26 mouse cellular contexts compared by ENCODE assay signal in the genomic region with DNA sequence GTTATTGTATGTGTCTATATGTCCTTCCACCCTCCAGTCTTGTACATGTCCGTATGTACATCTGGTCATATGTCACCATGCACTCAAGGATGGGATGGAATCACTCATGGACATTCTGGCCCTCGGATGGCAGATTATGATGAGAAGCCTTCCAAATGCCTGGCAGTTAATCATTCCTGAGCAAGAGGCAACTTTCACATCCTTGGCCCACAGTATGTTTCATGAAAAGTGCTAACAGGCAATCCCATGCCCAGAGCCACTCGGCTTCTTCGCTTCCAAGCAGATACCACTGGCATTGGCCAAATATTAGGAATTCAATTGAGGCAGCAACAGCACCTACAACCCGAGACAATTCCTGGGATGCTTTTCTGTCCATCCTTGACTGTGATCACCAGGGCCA. TPM values are rescaled to one million over a fixed set of nuclear protein-coding genes. Genes with fewer than 3 reads are reported as not detected.
"Had no signal": no experiment of that assay in that cellular context is flagged by ENCODE, and none has a peak within 500 bp of the region (broad histone marks: within the 10 kb centered on the region; RNA-seq: fewer than 3 reads in every experiment).

No protein-coding gene starts in this region.

- H3K9me3 ChIP-seq: neural tube, embryonic 12.5 days; neural tube, embryonic 13.5 days; neural tube, embryonic 15.5 days; stomach, embryonic 15.5 days had no signal

- H3K4me1 ChIP-seq: neural tube, embryonic 12.5 days; neural tube, embryonic 13.5 days; neural tube, embryonic 15.5 days; stomach, embryonic 15.5 days had no signal

- H3K4me2 ChIP-seq: neural tube, embryonic 12.5 days; neural tube, embryonic 13.5 days; neural tube, embryonic 15.5 days; stomach, embryonic 15.5 days had no signal

- H3K4me3 ChIP-seq: neural tube, embryonic 12.5 days; neural tube, embryonic 13.5 days; neural tube, embryonic 15.5 days; stomach, embryonic 15.5 days had no signal

- DNase-seq: retina, postnatal 1 day; right cerebral cortex, adult 18-20 months; right cerebral cortex, postnatal 14 days; right cerebral cortex, postnatal 25 days; right cerebral cortex, postnatal 4 days; spleen, adult 18-20 months; thymus, adult 18-20 months; thymus, adult 2 months; thymus, postnatal 14 days; thymus, postnatal 25 days; thymus, postnatal 36 days; thymus, postnatal 4 days had no signal

- H3K27ac ChIP-seq: neural tube, embryonic 12.5 days; neural tube, embryonic 13.5 days; neural tube, embryonic 15.5 days; stomach, embryonic 15.5 days; stomach, postnatal 0 days had no signal

- H3K27me3 ChIP-seq: neural tube, embryonic 12.5 days; neural tube, embryonic 13.5 days; neural tube, embryonic 15.5 days; stomach, embryonic 15.5 days had no signal

- H3K9ac ChIP-seq: neural tube, embryonic 12.5 days; neural tube, embryonic 13.5 days; neural tube, embryonic 15.5 days; stomach, embryonic 15.5 days had no signal

- H3K36me3 ChIP-seq: neural tube, embryonic 12.5 days; neural tube, embryonic 13.5 days; neural tube, embryonic 15.5 days; stomach, embryonic 15.5 days had no signal

RNA-seq across cellular contexts. Expression of gene 1600015I10Rik, which starts 21.0 kb away (rescaled TPM):
- total RNA-seq: neutrophil, adult 5-6 weeks had no signal
- polyA plus RNA-seq: neural tube, embryonic 12.5 days; neural tube, embryonic 13.5 days; neural tube, embryonic 14.5 days; neural tube, embryonic 15.5 days; spleen, adult 2 months; stomach, embryonic 14.5 days; stomach, embryonic 15.5 days; stomach, embryonic 16.5 days; stomach, postnatal 0 days; testis, adult 2 months; urinary bladder, adult 2 months had no signal

RNA-seq across cellular contexts. Expression of gene Doxl2, which starts 24.1 kb away (rescaled TPM):
- total RNA-seq: neutrophil, adult 5-6 weeks had no signal
- polyA plus RNA-seq: neural tube, embryonic 12.5 days; neural tube, embryonic 13.5 days; neural tube, embryonic 14.5 days; neural tube, embryonic 15.5 days; small intestine, adult 2 months; stomach, embryonic 14.5 days; stomach, embryonic 15.5 days; stomach, embryonic 16.5 days; stomach, postnatal 0 days; testis, adult 2 months; thymus, postnatal 0 days; urinary bladder, adult 2 months had no signal

RNA-seq across cellular contexts. Expression of gene Svs1, which starts 36.0 kb away (rescaled TPM):
- total RNA-seq: neutrophil, adult 5-6 weeks had no signal
- polyA plus RNA-seq: neural tube, embryonic 12.5 days; neural tube, embryonic 13.5 days; neural tube, embryonic 14.5 days; neural tube, embryonic 15.5 days; small intestine, adult 2 months; spleen, adult 2 months; stomach, embryonic 14.5 days; stomach, embryonic 15.5 days; stomach, embryonic 16.5 days; stomach, postnatal 0 days; testis, adult 2 months; thymus, postnatal 0 days; urinary bladder, adult 2 months had no signal
